Mouse (Mus musculus) kidney, adult 18-20 months (tissue): ENCODE measurements at regions not wholly inside any gene's neighbourhood (a gene's known extent, or its start where the extent isn't known, plus 50 kb on each side); places are given as distances from the start of the nearest gene placed in this dataset.
A peak's percentile ranks its signal among the peaks of the same experiment; 100 is the strongest.

Source experiments
- DNase-seq: peaks from one replicate; pipeline ENCODE4 v3.0.0; 2021

DNA sequence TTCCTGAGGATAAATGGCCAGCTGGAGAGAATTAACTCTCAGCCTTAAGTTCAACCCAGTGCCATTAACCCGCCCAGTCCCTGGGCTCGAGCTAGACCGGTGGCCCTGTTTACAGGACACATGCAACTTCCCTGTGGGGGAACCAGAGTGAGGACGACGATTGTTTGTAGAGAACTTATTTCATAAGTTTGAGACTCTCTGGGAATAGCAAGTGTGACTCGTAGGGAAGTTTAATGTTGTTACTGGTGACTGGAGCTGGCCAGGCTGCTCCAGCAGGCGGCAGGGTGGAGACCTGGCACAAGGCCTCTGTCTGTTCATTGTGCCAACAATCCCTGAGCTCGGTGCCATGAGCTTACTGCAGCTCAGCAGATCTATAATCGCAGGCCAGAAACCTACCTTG lies 104.3 kb upstream of the Prickle1 start:
- peak; percentile 59 for DNase-seq

DNA sequence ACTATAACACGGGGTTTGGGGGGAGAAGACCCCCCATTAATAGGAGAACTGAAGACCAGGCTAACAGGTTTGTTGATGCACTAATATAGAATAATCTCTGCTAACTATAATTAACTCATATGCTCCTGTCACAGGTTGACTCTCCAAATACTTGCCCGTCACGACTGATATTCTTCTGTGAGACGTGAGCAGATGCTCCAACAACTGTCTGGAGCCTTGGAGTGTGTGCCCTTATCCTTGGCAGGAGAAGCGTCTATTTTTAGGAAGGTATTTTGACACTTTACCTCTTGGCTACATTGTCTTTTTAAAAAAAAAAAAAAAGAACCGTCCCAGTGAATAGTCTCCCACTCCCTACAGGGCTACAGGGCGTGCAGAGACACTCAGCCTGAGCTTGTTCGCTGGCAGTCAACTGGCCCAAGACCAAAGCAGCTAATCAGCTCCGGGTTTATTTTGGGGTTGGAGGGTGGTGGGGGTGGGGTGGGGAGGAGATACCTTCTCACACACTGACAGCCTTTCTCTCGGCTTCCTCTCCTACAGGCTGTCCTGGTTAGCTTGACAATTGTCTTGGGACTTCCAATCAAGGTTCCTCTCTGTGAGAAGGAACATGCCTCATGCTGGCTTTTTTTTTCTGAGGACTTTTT lies 102.6 kb upstream of the Prickle1 start:
- DNase-seq, result no peak

GRCm38 (mm10) chr15:93690717-93691116 lies 95.0 kb upstream of the Prickle1 start:
- DNase-seq, result no peak

DNA sequence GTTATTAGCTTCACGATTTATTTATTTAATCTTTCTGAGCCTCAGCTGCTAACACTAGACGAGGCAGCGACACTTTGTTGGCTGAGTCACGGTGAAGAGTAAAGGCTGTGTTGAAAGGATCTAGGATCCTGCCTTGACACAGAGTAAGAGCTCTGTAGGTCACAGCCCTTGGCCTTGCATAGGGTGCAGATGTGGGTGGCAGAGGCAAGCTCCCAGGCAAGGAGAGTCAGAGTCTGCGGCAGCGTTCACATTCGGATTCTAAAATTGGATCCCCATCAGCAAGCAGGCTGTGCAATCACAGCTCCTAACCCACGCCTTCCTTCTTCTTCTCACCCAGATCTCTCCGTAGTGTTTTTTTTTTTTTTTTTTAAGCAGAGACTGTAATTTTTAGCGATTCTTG lies 94.3 kb upstream of the Prickle1 start:
- DNase-seq, result no peak

DNA sequence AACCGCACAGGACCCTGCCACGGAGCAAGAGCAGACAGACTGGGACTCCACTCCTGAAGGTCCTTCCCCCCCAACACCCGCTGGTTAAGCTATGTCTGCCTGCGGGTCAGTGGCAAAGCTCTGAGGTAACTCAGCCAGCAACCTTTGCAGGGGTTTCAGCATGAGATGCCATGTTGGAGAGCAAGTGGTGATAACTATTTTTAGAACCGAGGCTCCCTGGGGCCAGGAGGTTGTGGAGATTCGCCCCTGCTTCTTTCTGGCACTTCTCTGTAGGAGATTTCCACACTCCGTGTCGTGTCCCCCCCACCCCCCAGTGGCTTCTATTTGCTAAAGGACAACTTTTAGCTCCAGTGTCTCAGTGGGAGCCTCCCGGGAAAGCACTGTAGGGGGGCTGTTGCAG lies 90.7 kb upstream of the Prickle1 start:
- DNase-seq, result no peak

- no peak for DNase-seq
Measured at GRCm38 (mm10) chr15:93681602-93682001, 85.9 kb upstream of the Prickle1 start.

DNA sequence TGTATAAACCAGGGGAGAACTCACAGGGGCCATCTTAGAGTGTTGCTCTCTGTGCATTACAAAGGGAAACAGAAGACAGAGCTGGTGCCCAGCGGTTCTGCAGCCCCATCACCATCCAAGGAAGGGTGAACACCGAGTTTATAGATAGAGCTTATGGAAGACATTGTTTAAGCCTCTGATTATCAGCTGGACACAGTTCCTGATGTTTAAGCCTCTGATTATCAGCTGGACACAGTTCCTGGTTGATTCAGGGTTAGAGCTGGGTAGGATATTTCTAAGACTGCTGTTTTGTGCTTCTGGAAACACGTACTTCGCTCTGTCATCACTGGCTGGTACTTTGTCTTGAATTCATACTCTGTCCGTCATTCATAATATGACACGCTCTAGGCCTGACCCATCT lies 79.9 kb upstream of the Prickle1 start:
- no peak for DNase-seq

GRCm38 (mm10) chr15:93673976-93674375 lies 78.3 kb upstream of the Prickle1 start:
- DNase-seq, result no peak

DNA sequence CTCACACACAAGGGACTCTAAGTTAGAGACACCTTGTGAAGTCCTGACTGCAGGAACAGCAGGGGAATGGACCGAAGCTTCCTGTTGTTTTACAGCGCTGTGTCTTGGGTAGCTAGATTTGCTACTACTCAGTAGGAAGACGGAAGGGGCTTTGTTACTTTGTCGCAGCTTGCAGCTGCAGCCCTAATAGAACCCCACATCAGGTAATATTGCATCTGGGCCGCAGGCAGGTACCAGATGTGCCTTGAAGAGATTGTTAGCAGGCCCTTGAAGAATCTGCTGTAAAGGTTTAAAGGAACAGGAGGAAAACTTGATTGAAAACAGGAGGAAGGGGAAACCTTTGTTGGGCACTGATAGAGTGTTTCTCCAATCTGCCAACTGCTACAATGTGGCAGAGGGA lies 68.2 kb upstream of the Prickle1 start:
- no peak for DNase-seq

- DNase-seq, result no peak
Measured at GRCm38 (mm10) chr15:93662601-93663000, 66.9 kb upstream of the Prickle1 start.

- DNase-seq, result no peak
Measured at GRCm38 (mm10) chr15:93661801-93662200, 66.1 kb upstream of the Prickle1 start.

- DNase-seq, result no peak
Measured at GRCm38 (mm10) chr15:93660952-93661648, 65.4 kb upstream of the Prickle1 start.

GRCm38 (mm10) chr15:93657171-93657570 lies 61.5 kb upstream of the Prickle1 start:
- no peak for DNase-seq

GRCm38 (mm10) chr15:93656713-93657112 lies 61.0 kb upstream of the Prickle1 start:
- no peak for DNase-seq

GRCm38 (mm10) chr15:93655743-93656142 lies 60.1 kb upstream of the Prickle1 start:
- DNase-seq, result no peak

GRCm38 (mm10) chr15:93655243-93655642 lies 59.6 kb upstream of the Prickle1 start:
- no peak for DNase-seq

DNA sequence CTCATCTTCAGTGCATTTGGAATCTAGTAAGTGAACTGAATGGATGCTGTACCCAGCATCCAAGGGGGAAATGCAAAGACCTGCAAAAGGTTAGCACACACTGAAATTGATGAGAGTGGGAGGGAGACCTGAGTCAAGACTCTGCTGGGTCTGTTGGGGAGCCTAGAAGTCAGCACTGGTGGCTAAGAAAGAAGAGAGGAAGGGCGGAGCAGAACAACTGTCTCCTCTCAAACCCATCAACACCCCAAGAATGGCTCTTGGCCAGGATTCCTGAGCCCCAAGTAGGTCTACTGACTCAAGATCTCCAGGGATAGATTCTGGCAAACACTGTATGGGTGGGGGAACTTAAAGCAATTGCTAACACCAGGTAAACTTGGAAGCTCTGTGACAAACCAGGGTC lies 57.7 kb upstream of the Prickle1 start:
- DNase-seq, result no peak

- DNase-seq, result no peak
Measured at GRCm38 (mm10) chr15:93650981-93651757, 55.5 kb upstream of the Prickle1 start.

DNA sequence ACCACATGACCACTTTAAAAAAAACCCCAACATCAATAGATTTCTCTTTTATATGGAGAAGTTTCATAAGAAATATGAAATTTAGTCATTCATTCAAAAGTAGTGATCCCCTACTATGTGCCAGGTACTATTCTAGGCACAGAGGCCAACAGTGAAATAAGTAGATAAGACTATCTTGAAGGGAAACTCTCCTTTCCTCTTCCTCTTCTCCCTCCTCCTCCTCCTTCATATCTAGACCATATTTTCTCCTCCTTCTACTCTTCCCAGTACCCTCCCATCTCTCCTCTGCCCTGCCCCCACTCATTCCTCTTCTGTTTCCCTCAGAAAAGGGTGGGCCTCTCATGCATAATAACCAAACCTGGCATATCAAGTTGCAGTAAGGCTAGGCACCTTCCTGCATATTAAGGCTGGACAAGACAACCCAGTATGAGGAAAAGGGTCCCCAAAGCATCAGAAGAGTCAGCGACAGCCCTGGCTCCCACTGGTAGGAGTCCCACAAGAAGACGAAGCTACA lies 54.4 kb upstream of the Prickle1 start:
- no peak for DNase-seq

DNA sequence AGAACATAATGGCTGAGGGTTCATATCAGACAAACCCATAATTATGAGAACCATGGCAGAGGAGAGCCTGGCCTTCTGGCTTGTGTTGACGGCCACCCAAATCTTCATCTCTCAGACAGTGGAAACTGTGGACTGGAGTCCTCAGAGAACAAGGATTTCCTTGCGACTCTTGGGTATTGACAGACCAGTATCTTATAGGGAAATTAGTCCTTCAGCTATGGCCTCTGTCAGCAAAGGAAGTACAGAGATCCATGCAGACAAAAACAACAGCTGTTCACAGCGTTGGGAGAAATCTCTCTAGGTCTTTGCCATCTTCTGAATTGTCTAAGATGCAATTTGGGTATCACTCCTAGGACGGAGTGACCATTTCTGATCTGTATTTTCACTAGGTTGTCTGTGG lies 53.0 kb upstream of the Prickle1 start:
- DNase-seq, result no peak

- DNase-seq, result no peak
Measured at GRCm38 (mm10) chr15:93646820-93647219, 51.1 kb upstream of the Prickle1 start.

GRCm38 (mm10) chr15:93645950-93646349 lies 50.3 kb upstream of the Prickle1 start:
- no peak for DNase-seq
